Mouse (Mus musculus): Measurements from ENCODE around the gene Camkv. TPM values are rescaled to one million over a fixed set of nuclear protein-coding genes. Genes with fewer than 3 reads are reported as not detected.

The Camkv gene
- total RNA-seq, 2 experiments from 2014 or later = 0.28 TPM; not detected in 1

- no peak for DNase-seq
- intact Hi-C loops (cut with DNase I) = no loop called here
Measured at GRCm38 (mm10) chr9:107959896-107960295, 24.4 kb downstream of the Camkv start.

GRCm38 (mm10) chr9:107960928-107961327 is 25.5 kb downstream of the Camkv start:
- no peak for DNase-seq
- intact Hi-C loops (cut with DNase I) = no loop called here

GRCm38 (mm10) chr9:107961351-107961762 is 25.9 kb downstream of the Camkv start:
- no peak for DNase-seq
- intact Hi-C loops (cut with DNase I) = no loop called here

- no peak for DNase-seq
- intact Hi-C loops (cut with DNase I) = no loop called here
Measured at GRCm38 (mm10) chr9:107961881-107962280, 26.4 kb downstream of the Camkv start.

- intact Hi-C loops (cut with DNase I) = loop anchor here (1.0 kb wide), 2 partner anchors 59 to 105 kb away; no protein-coding TSS in a partner anchor
- DNase-seq = no peak
Measured at GRCm38 (mm10) chr9:107962916-107963315, 27.4 kb downstream of the Camkv start.

GRCm38 (mm10) chr9:107963700-107964099 is 28.2 kb downstream of the Camkv start:
- intact Hi-C loops (cut with DNase I) = loop anchor here (1.0 kb wide), 2 partner anchors 59 to 105 kb away; no protein-coding TSS in a partner anchor
- peak; percentile 55 to 78 for DNase-seq

- DNase-seq = no peak
- intact Hi-C loops (cut with DNase I) = no loop called here
Measured at GRCm38 (mm10) chr9:107964681-107965080, 29.2 kb downstream of the Camkv start.

- intact Hi-C loops (cut with DNase I) = loop anchor here (2.0 kb wide), 1 partner anchor 16 kb away; the partner anchor contains the start of gene Gm20661
Measured at GRCm38 (mm10) chr9:107966676-107967075, 31.2 kb downstream of the Camkv start.

GRCm38 (mm10) chr9:107967437-107967836 is 32.0 kb downstream of the Camkv start:
- DNase-seq = no peak
- intact Hi-C loops (cut with DNase I) = loop anchor here (2.0 kb wide), 1 partner anchor 15 kb away; the partner anchor contains the start of gene Gm20661

More at GRCm38 (mm10) chr9:107966676-107967075, 31.2 kb downstream of the Camkv start:
- DNase-seq = no peak

GRCm38 (mm10) chr9:107968531-107968930 is 33.1 kb downstream of the Camkv start:
- DNase-seq = no peak
- intact Hi-C loops (cut with DNase I) = no loop called here

GRCm38 (mm10) chr9:107970311-107970710 is 34.8 kb downstream of the Camkv start:
- DNase-seq = no peak
- intact Hi-C loops (cut with DNase I) = no loop called here

GRCm38 (mm10) chr9:107971690-107972541 is 36.4 kb downstream of the Camkv start:
- intact Hi-C loops (cut with DNase I) = no loop called here
- no peak for DNase-seq

- intact Hi-C loops (cut with DNase I) = no loop called here
- no peak for DNase-seq
Measured at GRCm38 (mm10) chr9:107974491-107975171, 39.2 kb downstream of the Camkv start.

GRCm38 (mm10) chr9:107975399-107976386 is 40.2 kb downstream of the Camkv start, which contains the start of gene Uba7:
Uba7 (plus strand) TSS chr9:107975505.
- intact Hi-C loops (cut with DNase I) = no loop called here
- DNase-seq = no peak

- DNase-seq = no peak
- intact Hi-C loops (cut with DNase I) = no loop called here
Measured at GRCm38 (mm10) chr9:107978815-107979214, 43.3 kb downstream of the Camkv start.

- intact Hi-C loops (cut with DNase I) = loop anchor here (2.0 kb wide), 2 partner anchors 15 to 71 kb away; no protein-coding TSS in a partner anchor
- DNase-seq = no peak
Measured at GRCm38 (mm10) chr9:107981684-107982605, 46.5 kb downstream of the Camkv start.

- intact Hi-C loops (cut with DNase I) = loop anchor here (2.0 kb wide), 2 partner anchors 16 to 72 kb away; no protein-coding TSS in a partner anchor
- DNase-seq = peak; percentile 50 to 52
Measured at GRCm38 (mm10) chr9:107982681-107983346, 47.3 kb downstream of the Camkv start, which contains the start of gene Gm20661. Gm20661 (plus strand) TSS chr9:107983058.

GRCm38 (mm10) chr9:107983421-107983890 is 48.0 kb downstream of the Camkv start:
- DNase-seq = peak; percentile 66 to 80
- intact Hi-C loops (cut with DNase I) = loop anchor here (2.0 kb wide), 2 partner anchors 17 to 73 kb away; no protein-coding TSS in a partner anchor
